Mouse (Mus musculus) hindbrain, embryonic 12.5 days (tissue): ENCODE results near the gene Atxn1. TPM values are rescaled to one million over a fixed set of nuclear protein-coding genes. Genes with fewer than 3 reads are reported as not detected.

Experiments used
- ATAC-seq: fragments of 200-750 bp; cut with Nextera tagmentation; 2 replicates; pipeline ENCODE4 v1.8.0; 2017; ENCODE audit warnings: moderate TSS enrichment; ENCODE audit not compliant: low FRiP score
- H3K27ac ChIP-seq: fragments of 300-500 bp; sonication (generic); 2 replicates; pipeline ENCODE4 v1.5.1; 2016; ENCODE audit warnings: mild to moderate bottlenecking
- H3K27me3 ChIP-seq: fragments of 300-500 bp; sonication (generic); 2 replicates; pipeline ENCODE4 v1.6.1; 2016; ENCODE audit warnings: mild to moderate bottlenecking
- H3K36me3 ChIP-seq: fragments of 300-500 bp; sonication (generic); 2 replicates; pipeline ENCODE4 v1.6.1; 2016; ENCODE audit warnings: mild to moderate bottlenecking
- H3K4me1 ChIP-seq: fragments of 300-500 bp; sonication (generic); 2 replicates; pipeline ENCODE4 v1.6.1; 2016
- H3K4me2 ChIP-seq: fragments of 300-500 bp; sonication (generic); replicated peaks from 2 replicates; pipeline ENCODE4 v1.6.1; 2016; ENCODE audit warnings: mild to moderate bottlenecking
- H3K4me3 ChIP-seq: fragments of 300-500 bp; sonication (generic); 2 replicates; pipeline ENCODE4 v1.5.1; 2016; ENCODE audit warnings: mild to moderate bottlenecking
- H3K9ac ChIP-seq: fragments of 300-500 bp; sonication (generic); 2 replicates; pipeline ENCODE4 v1.6.1; 2016; ENCODE audit warnings: mild to moderate bottlenecking, moderate library complexity
- H3K9me3 ChIP-seq: fragments of 300-500 bp; sonication (generic); replicated peaks from 2 replicates; pipeline ENCODE4 v1.6.1; 2016; ENCODE audit warnings: mild to moderate bottlenecking
- WGBS: fragments of 180-500 bp; shearing (Covaris S2); methylation state at CpG from one replicate; pipeline ENCODE4 v1.1.7; 2016; 5-methylcytosine and 5-hydroxymethylcytosine counted together
- polyA plus RNA-seq: library from polyadenylated mRNA; unstranded; fragments of >200 nt; fragmentation: Nextera tagmentation; extraction: Ambion mirVana; gene quantifications from 2 replicates; pipeline ENCODE4 v1.2.1, GENCODE M21; 2016

Gene Atxn1
- polyA plus RNA-seq, 1 experiment from 2014 or later = 5.0 TPM

DNA sequence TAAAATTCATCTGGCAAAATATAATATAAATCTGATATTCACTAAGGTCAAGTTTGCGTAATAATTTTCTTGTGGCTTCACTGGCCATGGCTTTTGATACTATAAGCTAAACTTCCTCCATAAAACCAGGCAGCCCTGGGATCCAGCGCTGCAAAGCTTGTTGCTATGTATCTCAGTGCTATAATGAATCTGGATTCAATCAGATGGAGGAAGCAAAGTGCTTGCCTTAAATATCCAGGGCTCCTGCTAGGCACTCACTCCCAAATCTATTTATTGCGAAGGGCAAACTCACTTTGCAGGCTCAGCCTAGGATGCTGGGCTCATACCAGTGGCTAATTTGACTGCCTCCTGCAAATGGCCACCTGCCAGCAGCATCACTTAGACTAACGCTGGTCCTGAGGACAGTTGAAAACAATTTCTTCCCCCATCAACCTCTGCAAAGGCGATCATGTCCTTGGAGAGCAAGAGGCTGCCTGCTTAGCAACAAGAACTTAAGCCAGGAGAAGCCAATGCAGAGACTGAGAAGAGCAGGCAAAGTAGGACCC, 122.2 kb downstream of the Atxn1 start:
- WGBS = 72% methylated on average over 5 of the region's 5 CpGs
- Histone ChIP-seq H3K4me1 (no peaks in the 10 kb centered on the region), H3K27me3 (no peaks in the 10 kb centered on the region), H3K36me3 (no peaks in the 10 kb centered on the region), H3K9me3 (no peaks in the 10 kb centered on the region), H3K4me2 (no peak overlapping the region), H3K27ac (no peak overlapping the region), H3K4me3 (no peak overlapping the region), H3K9ac (no peak overlapping the region)
- ATAC-seq = no peak

DNA sequence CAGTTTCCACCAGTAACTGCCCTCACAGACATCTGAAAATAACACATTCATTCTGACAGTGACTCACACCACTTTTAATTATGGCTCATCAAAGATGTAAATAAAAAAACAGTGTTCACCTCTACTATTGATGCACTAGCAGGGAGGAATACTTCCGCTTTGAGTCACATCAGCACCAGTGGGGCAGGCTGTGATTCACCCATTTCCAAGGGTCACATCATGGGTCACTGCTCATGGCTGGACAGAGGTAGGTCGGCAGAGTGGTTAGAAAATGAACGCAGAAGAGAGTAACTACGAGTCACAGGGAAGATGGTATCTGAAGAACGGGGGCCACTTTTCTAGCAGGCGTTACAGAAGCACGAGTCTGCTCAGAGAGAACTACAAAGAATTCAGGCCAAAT, 124.9 kb downstream of the Atxn1 start:
- Histone ChIP-seq H3K9me3 (no peaks in the 10 kb centered on the region), H3K9ac (no peak overlapping the region), H3K36me3 (no peaks in the 10 kb centered on the region), H3K4me3 (no peak overlapping the region), H3K4me1 (no peaks in the 10 kb centered on the region), H3K4me2 (no peak overlapping the region), H3K27ac (no peak overlapping the region), H3K27me3 (no peaks in the 10 kb centered on the region)
- 66% methylated on average over 7 of the region's 7 CpGs for WGBS
- no peak for ATAC-seq

DNA sequence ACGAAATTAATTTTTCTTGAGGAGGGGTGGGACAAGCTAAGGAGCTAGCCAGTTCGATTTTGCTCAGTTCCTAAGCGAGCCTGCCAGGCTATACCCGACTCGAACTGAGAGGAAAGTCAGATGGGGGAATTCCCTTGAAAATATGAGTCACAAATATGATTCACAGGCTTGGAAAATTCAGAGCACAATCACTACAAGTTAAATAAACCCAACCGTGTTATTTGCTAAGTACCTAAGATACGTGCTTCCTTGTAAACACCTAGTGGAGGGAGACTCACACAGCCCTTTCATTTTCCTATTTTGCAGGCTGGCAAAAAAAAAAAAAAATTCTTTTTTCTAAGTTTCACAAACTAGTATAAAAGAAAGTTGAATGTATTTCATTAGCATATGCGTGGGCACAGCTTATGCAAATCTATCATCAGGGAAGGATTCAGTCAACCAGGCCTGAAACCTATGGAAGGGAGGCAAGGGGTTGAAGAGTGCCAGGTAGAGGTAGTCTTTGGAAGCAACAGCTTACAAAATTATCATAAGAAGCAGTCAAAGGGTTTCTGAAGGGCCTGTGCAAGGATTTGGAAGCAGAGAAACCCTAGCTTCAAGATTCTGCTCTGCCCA, 127.1 kb downstream of the Atxn1 start:
- H3K4me1 ChIP-seq = no peaks in the 10 kb centered on the region
- no peak overlapping the region for H3K27ac ChIP-seq
- no peaks in the 10 kb centered on the region for H3K9me3 ChIP-seq
- H3K36me3 ChIP-seq = no peaks in the 10 kb centered on the region
- 90% methylated on average over 8 of the region's 8 CpGs for WGBS
- no peak overlapping the region for H3K4me3 ChIP-seq
- no peaks in the 10 kb centered on the region for H3K27me3 ChIP-seq
- H3K9ac ChIP-seq = no peak overlapping the region
- no peak for ATAC-seq
- H3K4me2 ChIP-seq = no peak overlapping the region

DNA sequence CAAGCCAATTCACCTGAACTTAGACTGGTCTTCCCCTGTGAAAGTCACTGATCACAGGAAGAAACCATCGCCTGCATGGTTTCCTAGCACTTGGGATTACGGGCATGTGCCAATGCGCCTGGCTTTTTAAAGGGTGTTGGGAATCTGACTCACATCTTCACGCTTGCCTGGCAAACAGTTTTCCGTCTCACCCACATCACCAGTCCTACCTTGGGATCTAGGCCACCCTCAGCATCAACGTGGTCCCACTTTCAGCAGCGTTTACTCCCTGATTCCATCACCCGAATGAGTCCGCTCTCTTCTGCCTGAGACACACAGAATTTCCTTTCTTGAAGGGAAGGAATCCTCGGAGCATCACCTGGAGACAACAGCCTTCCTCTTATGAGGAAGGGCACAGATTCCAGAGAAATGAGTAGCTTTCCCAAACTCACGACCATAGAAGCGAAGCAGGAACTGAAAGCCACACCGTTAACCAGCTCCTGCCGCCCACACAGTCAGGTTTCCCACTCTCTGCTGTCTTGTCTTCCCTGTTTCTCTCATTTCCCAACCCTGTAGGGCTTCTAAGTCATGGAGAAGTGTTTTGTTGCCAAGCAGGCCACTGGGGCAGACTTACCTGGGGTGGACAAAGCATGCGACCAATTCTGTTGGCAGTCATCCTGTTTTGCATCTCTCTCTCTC, 128.3 kb downstream of the Atxn1 start:
- 94% methylated on average over 15 of the region's 15 CpGs for WGBS
- Histone ChIP-seq H3K9me3 (no peaks in the 10 kb centered on the region), H3K4me1 (no peaks in the 10 kb centered on the region), H3K4me2 (no peak overlapping the region), H3K27ac (no peak overlapping the region), H3K4me3 (no peak overlapping the region), H3K9ac (no peak overlapping the region), H3K36me3 (no peaks in the 10 kb centered on the region), H3K27me3 (no peaks in the 10 kb centered on the region)
- ATAC-seq = no peak

DNA sequence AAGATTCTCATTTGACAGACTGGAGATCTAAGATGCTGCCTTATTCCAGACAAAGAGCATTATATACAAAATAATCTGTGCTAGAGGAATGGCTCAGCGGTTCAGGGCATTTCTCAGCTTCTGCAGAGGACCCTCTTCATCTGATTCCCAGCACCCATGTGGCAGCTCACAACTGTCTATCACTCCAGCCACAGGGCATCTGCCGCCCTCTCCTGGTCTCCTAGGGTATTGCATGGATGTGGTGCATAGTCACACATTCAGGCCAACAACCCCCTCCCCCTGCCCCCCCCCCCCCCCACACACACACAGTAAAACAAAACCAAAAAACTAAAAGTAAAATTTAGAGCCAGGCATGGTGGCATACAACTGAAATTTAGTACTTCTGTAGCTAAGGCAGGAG, 130.5 kb downstream of the Atxn1 start:
- Histone ChIP-seq H3K27ac (no peak overlapping the region), H3K9ac (no peak overlapping the region), H3K4me3 (no peak overlapping the region), H3K36me3 (no peaks in the 10 kb centered on the region), H3K27me3 (no peaks in the 10 kb centered on the region), H3K4me2 (no peak overlapping the region), H3K4me1 (no peaks in the 10 kb centered on the region), H3K9me3 (no peaks in the 10 kb centered on the region)
- WGBS = 86% methylated on average over 2 of the region's 2 CpGs
- ATAC-seq = no peak

DNA sequence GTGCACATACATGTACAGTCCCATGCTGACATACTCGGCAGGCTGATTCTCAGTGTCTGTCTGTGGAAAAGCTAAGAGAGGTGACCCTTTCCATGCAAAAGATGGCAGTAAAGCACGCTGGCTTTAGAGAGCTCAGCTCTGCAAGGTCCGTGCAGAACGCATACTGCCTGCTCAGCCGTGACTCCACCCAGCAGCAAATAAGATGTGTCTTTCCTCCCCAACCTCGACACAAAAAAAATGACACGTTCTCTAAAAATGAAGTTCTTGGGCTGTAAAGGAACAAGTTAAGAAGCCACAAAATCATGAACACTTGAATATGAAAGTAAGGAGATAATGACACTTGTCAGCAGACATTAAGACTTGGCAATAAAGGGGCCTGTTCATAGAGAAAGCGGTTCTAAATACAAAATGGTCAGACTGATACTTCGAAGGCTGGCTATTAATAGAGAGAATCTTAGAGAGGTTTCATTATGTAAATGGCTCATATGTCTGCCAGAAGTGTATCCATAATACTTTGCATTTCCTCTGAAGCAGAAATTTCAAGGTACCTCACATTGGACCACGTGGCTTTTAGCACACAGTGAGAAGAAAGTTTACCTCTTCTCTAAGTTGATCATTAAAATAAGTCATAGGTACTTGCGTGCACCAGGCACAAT, 132.0 kb downstream of the Atxn1 start:
- Histone ChIP-seq H3K4me2 (no peak overlapping the region), H3K36me3 (no peaks in the 10 kb centered on the region), H3K27ac (no peak overlapping the region), H3K4me3 (no peak overlapping the region), H3K27me3 (no peaks in the 10 kb centered on the region), H3K9ac (no peak overlapping the region), H3K4me1 (no peaks in the 10 kb centered on the region), H3K9me3 (no peaks in the 10 kb centered on the region)
- WGBS = 84% methylated on average over 11 of the region's 11 CpGs
- ATAC-seq = no peak

DNA sequence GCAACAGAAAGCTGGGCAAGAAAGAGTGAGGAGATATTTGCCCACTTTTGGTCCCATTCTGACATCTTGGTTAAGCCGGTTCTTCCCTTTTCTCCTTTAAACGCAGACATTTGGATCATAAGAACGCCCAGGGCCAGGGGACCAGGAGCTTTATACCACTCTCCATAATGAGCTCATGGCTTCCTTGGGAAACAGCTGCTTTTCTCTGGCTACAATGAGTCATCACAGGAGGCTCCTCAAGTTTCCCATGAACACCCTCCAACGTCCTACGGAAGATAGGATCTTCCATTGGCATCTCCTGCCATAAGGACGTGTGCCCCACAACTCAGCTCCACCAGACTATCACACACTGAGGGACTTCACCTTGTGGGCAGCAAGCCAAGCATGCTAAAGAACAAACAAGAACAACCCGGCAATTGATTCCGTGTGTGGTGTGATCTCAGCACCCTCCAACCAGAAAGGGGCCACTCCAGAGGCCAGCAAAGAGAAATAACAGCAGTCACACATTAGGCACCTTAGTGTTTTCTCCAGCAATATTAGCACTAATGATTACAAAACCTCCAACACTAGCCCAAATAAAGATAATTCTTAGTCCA, 135.4 kb downstream of the Atxn1 start:
- Histone ChIP-seq H3K9ac (no peak overlapping the region), H3K4me1 (no peaks in the 10 kb centered on the region), H3K27me3 (no peaks in the 10 kb centered on the region), H3K4me3 (no peak overlapping the region), H3K27ac (no peak overlapping the region), H3K4me2 (no peak overlapping the region), H3K36me3 (no peaks in the 10 kb centered on the region), H3K9me3 (0 out of 2 replicates have a peak, but pooled peaks cover 6% of the 10 kb centered on the region)
- WGBS = 88% methylated on average over 8 of the region's 8 CpGs
- ATAC-seq = no peak

DNA sequence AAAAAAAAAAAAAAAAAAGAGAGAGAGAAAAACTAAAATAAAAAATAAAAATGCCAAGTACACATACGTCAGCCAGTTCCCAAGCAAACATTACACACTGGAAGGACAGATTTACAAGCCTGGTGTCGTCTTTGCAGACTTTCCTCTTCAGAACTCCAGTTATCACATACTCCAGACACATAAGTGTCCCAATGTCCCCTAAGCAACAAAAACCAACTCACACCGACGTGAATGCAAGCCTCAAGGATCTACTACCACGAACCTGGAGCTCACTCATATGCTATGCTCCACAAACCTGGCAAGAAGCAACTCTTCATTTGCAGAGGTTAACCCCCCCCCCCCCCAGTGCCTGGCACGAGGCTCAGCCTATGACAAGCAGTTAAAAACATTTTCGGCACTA, 136.8 kb downstream of the Atxn1 start:
- no peak for ATAC-seq
- H3K9me3 ChIP-seq = 0 out of 2 replicates have a peak, but pooled peaks cover 6% of the 10 kb centered on the region
- WGBS = 80% methylated on average over 7 of the region's 7 CpGs
- no peak overlapping the region for H3K27ac ChIP-seq
- no peaks in the 10 kb centered on the region for H3K4me1 ChIP-seq
- H3K4me2 ChIP-seq = no peak overlapping the region
- no peak overlapping the region for H3K9ac ChIP-seq
- no peaks in the 10 kb centered on the region for H3K27me3 ChIP-seq
- no peaks in the 10 kb centered on the region for H3K36me3 ChIP-seq
- no peak overlapping the region for H3K4me3 ChIP-seq

DNA sequence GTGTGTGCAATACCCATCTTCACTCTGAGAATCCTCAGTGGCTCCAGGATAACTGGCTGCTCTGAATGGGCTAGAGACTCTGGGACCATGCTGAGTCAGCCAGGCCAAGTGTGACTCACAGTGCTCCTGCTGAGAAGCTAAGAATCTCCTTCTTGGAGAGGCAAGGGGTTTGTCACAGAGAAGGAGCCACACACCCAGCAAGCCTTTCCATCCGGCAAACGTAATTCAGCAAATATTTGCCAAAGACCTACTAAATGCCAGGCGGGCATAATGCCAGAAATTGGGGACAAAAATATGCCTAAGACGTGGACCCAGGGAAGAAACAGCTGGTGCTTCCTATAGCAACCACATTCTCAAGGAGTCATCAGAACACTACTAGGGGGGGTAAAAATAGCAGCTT, 137.2 kb downstream of the Atxn1 start:
- Histone ChIP-seq H3K9ac (no peak overlapping the region), H3K9me3 (0 out of 2 replicates have a peak, but pooled peaks cover 6% of the 10 kb centered on the region), H3K27ac (no peak overlapping the region), H3K4me1 (no peaks in the 10 kb centered on the region), H3K4me3 (no peak overlapping the region), H3K4me2 (no peak overlapping the region), H3K36me3 (no peaks in the 10 kb centered on the region), H3K27me3 (no peaks in the 10 kb centered on the region)
- ATAC-seq = no peak
- 63% methylated on average over 4 of the region's 4 CpGs for WGBS

DNA sequence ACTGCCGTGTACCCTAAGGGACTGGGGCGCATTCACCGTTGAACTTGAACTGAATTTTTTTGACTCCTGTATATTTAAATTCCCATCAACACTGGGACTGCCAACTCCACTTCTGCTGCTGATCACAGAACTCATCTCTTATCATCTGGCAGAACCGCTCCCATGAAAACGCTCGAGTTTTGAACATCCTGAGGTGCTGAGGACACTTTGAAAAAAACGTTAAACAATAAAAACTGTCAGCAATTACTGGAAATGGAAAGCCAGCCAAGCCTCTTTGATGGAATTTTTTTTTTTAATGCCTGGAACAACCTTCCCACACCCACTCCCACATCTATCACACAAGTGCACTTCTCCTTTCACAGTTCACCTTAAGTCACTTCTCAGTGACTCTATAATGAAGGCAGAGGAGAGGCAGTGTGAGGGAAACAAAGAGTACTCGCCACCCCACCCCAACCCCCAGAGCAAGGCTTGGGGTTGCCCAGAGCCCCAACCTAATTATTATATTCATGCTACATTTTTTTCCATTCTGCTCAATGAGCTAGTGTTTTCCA, 137.7 kb downstream of the Atxn1 start:
- Histone ChIP-seq H3K27me3 (no peaks in the 10 kb centered on the region), H3K4me2 (no peak overlapping the region), H3K9ac (no peak overlapping the region), H3K9me3 (0 out of 2 replicates have a peak, but pooled peaks cover 6% of the 10 kb centered on the region), H3K36me3 (no peaks in the 10 kb centered on the region), H3K27ac (no peak overlapping the region), H3K4me1 (no peaks in the 10 kb centered on the region), H3K4me3 (no peak overlapping the region)
- 84% methylated on average over 8 of the region's 8 CpGs for WGBS
- no peak for ATAC-seq

DNA sequence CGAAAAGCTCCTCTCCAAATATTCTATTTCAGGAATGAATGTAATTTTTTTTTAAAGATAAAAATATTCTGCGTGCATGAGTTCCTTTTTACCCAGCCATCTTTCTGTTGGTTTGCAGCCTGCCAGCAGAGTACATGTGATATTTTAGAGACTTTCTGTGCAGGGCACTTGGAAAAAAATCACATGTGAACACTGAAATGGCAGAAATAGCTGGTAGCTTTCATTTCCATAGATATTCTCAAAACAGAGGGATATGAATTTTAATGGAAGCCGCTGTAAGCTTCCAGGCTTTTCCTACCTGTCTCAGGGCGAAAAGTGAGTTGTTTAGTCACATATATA, 142.3 kb downstream of the Atxn1 start:
- Histone ChIP-seq H3K27ac (no peak overlapping the region), H3K27me3 (no peaks in the 10 kb centered on the region), H3K4me3 (no peak overlapping the region), H3K36me3 (no peaks in the 10 kb centered on the region), H3K9me3 (0 out of 2 replicates have a peak, but pooled peaks cover 6% of the 10 kb centered on the region), H3K9ac (no peak overlapping the region), H3K4me2 (no peak overlapping the region), H3K4me1 (no peaks in the 10 kb centered on the region)
- 96% methylated on average over 4 of the region's 4 CpGs for WGBS
- no peak for ATAC-seq

DNA sequence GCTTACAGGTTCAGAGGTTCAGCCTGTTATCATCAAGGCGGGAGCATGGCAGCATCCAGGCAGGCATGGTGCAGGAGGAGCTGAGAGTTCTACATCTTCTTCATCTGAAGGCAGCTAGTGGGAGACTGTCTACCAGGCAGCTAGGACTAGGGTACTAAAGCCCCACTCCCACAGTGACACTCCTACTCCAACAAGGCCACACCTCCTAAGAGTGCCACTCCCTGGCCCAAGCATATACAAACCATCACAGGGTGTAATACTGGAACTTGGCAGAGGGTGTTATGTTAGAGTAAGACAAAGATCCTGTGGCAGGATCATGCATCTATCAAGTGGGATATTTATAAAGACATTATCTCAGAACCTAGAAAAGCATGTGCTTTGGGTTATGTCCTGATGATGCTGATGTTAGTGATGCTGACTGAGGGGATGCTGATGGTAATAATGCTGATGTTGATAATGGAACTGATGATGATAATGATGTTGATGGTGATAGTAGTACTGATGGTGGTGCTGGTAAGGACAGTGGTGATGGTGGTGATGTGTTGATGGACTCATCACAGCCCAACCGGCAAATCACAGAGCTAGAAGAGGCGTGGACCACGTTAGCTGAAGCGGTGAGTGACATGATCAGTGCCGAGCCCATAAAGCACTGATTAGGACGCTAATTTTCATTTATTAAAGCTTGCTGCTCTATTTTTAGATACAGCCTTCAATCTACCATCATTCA, 142.9 kb downstream of the Atxn1 start:
- Histone ChIP-seq H3K9me3 (0 out of 2 replicates have a peak, but pooled peaks cover 6% of the 10 kb centered on the region), H3K4me3 (no peak overlapping the region), H3K9ac (no peak overlapping the region), H3K36me3 (no peaks in the 10 kb centered on the region), H3K4me1 (no peaks in the 10 kb centered on the region), H3K27me3 (no peaks in the 10 kb centered on the region), H3K4me2 (no peak overlapping the region), H3K27ac (no peak overlapping the region)
- 92% methylated on average over 7 of the region's 7 CpGs for WGBS
- ATAC-seq = no peak
